Mouse (Mus musculus) lung, postnatal 10 days (tissue): Measurements from ENCODE around the gene Sik3.
"Not testable (repeated sequence)": the region's sequence is repeated elsewhere in the genome, so short reads cannot be mapped to it uniquely, and the experiment has no call there.

Experiments used
- DNase-seq: peaks from one replicate; pipeline ENCODE4 v3.0.0; 2021

Sik3 gene

GRCm38 (mm10) chr9:46060249-46060648, 47.6 kb downstream of the Sik3 start:
- DNase-seq, result no peak

GRCm38 (mm10) chr9:46061696-46062425, 49.2 kb downstream of the Sik3 start:
- DNase-seq, result peak; percentile 57

GRCm38 (mm10) chr9:46064331-46064730, 51.7 kb downstream of the Sik3 start:
- DNase-seq, result no peak

GRCm38 (mm10) chr9:46066711-46067110, 54.1 kb downstream of the Sik3 start:
- DNase-seq, result no peak

GRCm38 (mm10) chr9:46067691-46068090, 55.1 kb downstream of the Sik3 start:
- peak; percentile 50 for DNase-seq

GRCm38 (mm10) chr9:46069013-46069412, 56.4 kb downstream of the Sik3 start:
- DNase-seq, result no peak

- DNase-seq, result no peak
Observed at GRCm38 (mm10) chr9:46072101-46072835, 59.6 kb downstream of the Sik3 start.

GRCm38 (mm10) chr9:46073443-46073842, 60.8 kb downstream of the Sik3 start:
- DNase-seq, result no peak

GRCm38 (mm10) chr9:46075578-46075977, 63.0 kb downstream of the Sik3 start:
- no peak for DNase-seq

- DNase-seq, result no peak
Observed at GRCm38 (mm10) chr9:46082381-46082821, 69.8 kb downstream of the Sik3 start.

GRCm38 (mm10) chr9:46083490-46083893, 70.9 kb downstream of the Sik3 start:
- no peak for DNase-seq

- no peak for DNase-seq
Observed at GRCm38 (mm10) chr9:46085898-46086297, 73.3 kb downstream of the Sik3 start.

GRCm38 (mm10) chr9:46086826-46087225, 74.2 kb downstream of the Sik3 start:
- DNase-seq, result no peak

GRCm38 (mm10) chr9:46087461-46087860, 74.8 kb downstream of the Sik3 start:
- DNase-seq, result no peak

- no peak for DNase-seq
Observed at GRCm38 (mm10) chr9:46088722-46089121, 76.1 kb downstream of the Sik3 start.

GRCm38 (mm10) chr9:46090066-46090465, 77.4 kb downstream of the Sik3 start:
- DNase-seq, result no peak

GRCm38 (mm10) chr9:46091157-46091556, 78.5 kb downstream of the Sik3 start:
- not testable (repeated sequence) for DNase-seq

GRCm38 (mm10) chr9:46092633-46093032, 80.0 kb downstream of the Sik3 start:
- DNase-seq, result no peak

- no peak for DNase-seq
Observed at GRCm38 (mm10) chr9:46098360-46098985, 85.9 kb downstream of the Sik3 start.

- DNase-seq, result no peak
Observed at GRCm38 (mm10) chr9:46099107-46099506, 86.5 kb downstream of the Sik3 start.

GRCm38 (mm10) chr9:46103154-46103553, 90.5 kb downstream of the Sik3 start:
- no peak for DNase-seq

GRCm38 (mm10) chr9:46106105-46106504, 93.5 kb downstream of the Sik3 start:
- no peak for DNase-seq

- peak; percentile 56 for DNase-seq
Observed at GRCm38 (mm10) chr9:46110648-46111047, 98.0 kb downstream of the Sik3 start.

GRCm38 (mm10) chr9:46111334-46111733, 98.7 kb downstream of the Sik3 start:
- no peak for DNase-seq
